Mouse (Mus musculus) heart, adult 8-10 months (tissue): ENCODE measurements around the gene Pdzd2. TPM values are rescaled to one million over a fixed set of nuclear protein-coding genes. Genes with fewer than 3 reads are reported as not detected.
A peak's percentile ranks its signal among the peaks of the same experiment; 100 is the strongest.

ENCODE experiments used
- DNase-seq: peaks from one replicate; pipeline ENCODE4 v3.0.0; 2022; ENCODE audit warnings: low spot score
- total RNA-seq, 4 experiments: library from RNA; stranded (reverse); gene quantifications; 2 replicates each; pipeline ENCODE4 v1.2.4; 2022

Gene Pdzd2
- total RNA-seq, result 10 to 100 TPM; 65.7 to 97.5 (median 80.6) TPM

- peak; percentile 96 for DNase-seq
Measured at GRCm38 (mm10) chr15:12739277-12740247, at the start of gene Pdzd2. TSS of gene Pdzd2 (minus strand) at chr15:12739924.

GRCm38 (mm10) chr15:12789406-12789867, 49.7 kb upstream of the Pdzd2 start:
- DNase-seq, result no peak

- no peak for DNase-seq
Measured at GRCm38 (mm10) chr15:12788536-12788935, 48.8 kb upstream of the Pdzd2 start.

GRCm38 (mm10) chr15:12781729-12782326, 42.1 kb upstream of the Pdzd2 start:
- no peak for DNase-seq

- no peak for DNase-seq
Measured at GRCm38 (mm10) chr15:12781296-12781695, 41.6 kb upstream of the Pdzd2 start.

GRCm38 (mm10) chr15:12774149-12774753, 34.5 kb upstream of the Pdzd2 start:
- DNase-seq, result no peak

GRCm38 (mm10) chr15:12770958-12771357, 31.2 kb upstream of the Pdzd2 start:
- DNase-seq, result no peak

GRCm38 (mm10) chr15:12766848-12767247, 27.1 kb upstream of the Pdzd2 start:
- DNase-seq, result no peak

GRCm38 (mm10) chr15:12763147-12763546, 23.4 kb upstream of the Pdzd2 start:
- no peak for DNase-seq

GRCm38 (mm10) chr15:12762258-12762913, 22.7 kb upstream of the Pdzd2 start:
- no peak for DNase-seq

GRCm38 (mm10) chr15:12760747-12761146, 21.0 kb upstream of the Pdzd2 start:
- no peak for DNase-seq

- DNase-seq, result peak; percentile 48
Measured at GRCm38 (mm10) chr15:12758461-12758860, 18.7 kb upstream of the Pdzd2 start.

- DNase-seq, result no peak
Measured at GRCm38 (mm10) chr15:12757757-12758156, 18.0 kb upstream of the Pdzd2 start.

- DNase-seq, result no peak
Measured at GRCm38 (mm10) chr15:12753201-12753600, 13.5 kb upstream of the Pdzd2 start.

- no peak for DNase-seq
Measured at GRCm38 (mm10) chr15:12750963-12751362, 11.2 kb upstream of the Pdzd2 start.

- peak; percentile 40 for DNase-seq
Measured at GRCm38 (mm10) chr15:12749549-12750301, 10.0 kb upstream of the Pdzd2 start.

GRCm38 (mm10) chr15:12742117-12742906, 2.6 kb upstream of the Pdzd2 start:
- DNase-seq, result no peak

GRCm38 (mm10) chr15:12738301-12739093, 1.2 kb downstream of the Pdzd2 start:
- DNase-seq, result no peak

GRCm38 (mm10) chr15:12735208-12735607, 4.5 kb downstream of the Pdzd2 start:
- DNase-seq, result no peak
